Mouse (Mus musculus): ENCODE data around the gene Eml6.

DNA sequence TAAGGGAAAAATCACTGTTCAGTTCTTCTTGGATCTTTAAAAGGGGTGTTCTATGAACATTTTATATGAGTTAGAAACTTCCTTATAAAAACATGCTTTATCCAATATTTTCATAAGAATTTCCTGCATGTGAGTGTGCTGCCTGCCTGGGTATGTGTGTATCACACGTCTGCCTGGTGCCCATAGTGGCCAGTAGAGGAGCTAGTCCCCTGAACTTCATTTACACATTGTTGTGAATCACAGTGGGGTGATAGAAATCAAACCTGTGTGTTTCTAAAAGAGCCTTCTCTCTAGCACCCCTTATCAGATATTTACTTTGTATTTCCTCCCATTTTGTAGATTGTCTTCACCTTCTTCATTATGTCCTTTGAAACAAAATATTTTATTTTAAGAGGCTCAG, 300.2 kb downstream of the Eml6 start:
- TF ChIP-seq CTCF (IDR thresholded peaks at IDR 0.05; ENCODE audit: control insufficient read depth, insufficient read depth, insufficient replicate concordance, low read depth, low read length) (no peak), POLR2A (IDR thresholded peaks at IDR 0.05; ENCODE audit: control insufficient read depth, low read depth, low read length) (no peak)
